Mouse (Mus musculus) hindbrain, embryonic 14.5 days (tissue): ENCODE measurements around the gene Mymx. TPM values are rescaled to one million over a fixed set of nuclear protein-coding genes. Genes with fewer than 3 reads are reported as not detected.

Experiments
- ATAC-seq: fragments of 200-750 bp; cut with Nextera tagmentation; 2 replicates; pipeline ENCODE4 v1.8.0; 2017; ENCODE audit warnings: moderate number of reproducible peaks, mild to moderate bottlenecking, moderate TSS enrichment, moderate library complexity; ENCODE audit not compliant: low FRiP score
- DNase-seq: peaks from one replicate; pipeline ENCODE4 v3.0.0-alpha.2; 2015; ENCODE audit warnings: low spot score
- H3K27ac ChIP-seq: fragments of 300-500 bp; sonication (generic); 2 replicates; pipeline ENCODE4 v1.5.1; 2014; ENCODE audit warnings: mild to moderate bottlenecking, moderate library complexity
- H3K27me3 ChIP-seq: fragments of 300-500 bp; sonication (generic); 2 replicates; pipeline ENCODE4 v1.6.1; 2014; ENCODE audit warnings: mild to moderate bottlenecking, low read length, mixed read lengths; ENCODE audit not compliant: control insufficient read depth, insufficient read depth
- H3K36me3 ChIP-seq: fragments of 300-500 bp; sonication (generic); replicated peaks from 2 replicates; pipeline ENCODE4 v1.6.1; 2014; ENCODE audit not compliant: control insufficient read depth, insufficient read depth
- H3K4me1 ChIP-seq: fragments of 300-500 bp; sonication (generic); replicated peaks from 2 replicates; pipeline ENCODE4 v1.6.1; 2014; ENCODE audit warnings: antibody characterized with exemption, low read length, mixed read lengths; ENCODE audit not compliant: control insufficient read depth, insufficient read depth
- H3K4me2 ChIP-seq: fragments of 300-500 bp; sonication (generic); replicated peaks from 2 replicates; pipeline ENCODE4 v1.6.1; 2014; ENCODE audit warnings: mild to moderate bottlenecking, moderate library complexity
- H3K4me3 ChIP-seq: fragments of 300-500 bp; sonication (generic); replicated peaks from 2 replicates; pipeline ENCODE4 v1.5.1; 2014; ENCODE audit warnings: mild to moderate bottlenecking, low read length
- H3K9ac ChIP-seq: fragments of 300-500 bp; sonication (generic); 2 replicates; pipeline ENCODE4 v1.6.1; 2014
- H3K9me3 ChIP-seq: fragments of 300-500 bp; sonication (generic); 2 replicates; pipeline ENCODE4 v1.6.1; 2016; ENCODE audit warnings: low read length; ENCODE audit not compliant: control insufficient read depth
- WGBS: fragments of 180-500 bp; shearing (Covaris S2); extraction: QIAGEN DNeasy Blood & Tissue Kit; methylation state at CpG from one replicate; pipeline ENCODE4 v1.1.7; 2014; 5-methylcytosine and 5-hydroxymethylcytosine counted together
- polyA plus RNA-seq: library from polyadenylated mRNA; unstranded; fragments of >200 nt; fragmentation: Nextera tagmentation; extraction: Ambion mirVana; gene quantifications from 2 replicates; pipeline ENCODE4 v1.2.1, GENCODE M21; 2014

Mymx gene
- not detected in 2 replicates for polyA plus RNA-seq

DNA sequence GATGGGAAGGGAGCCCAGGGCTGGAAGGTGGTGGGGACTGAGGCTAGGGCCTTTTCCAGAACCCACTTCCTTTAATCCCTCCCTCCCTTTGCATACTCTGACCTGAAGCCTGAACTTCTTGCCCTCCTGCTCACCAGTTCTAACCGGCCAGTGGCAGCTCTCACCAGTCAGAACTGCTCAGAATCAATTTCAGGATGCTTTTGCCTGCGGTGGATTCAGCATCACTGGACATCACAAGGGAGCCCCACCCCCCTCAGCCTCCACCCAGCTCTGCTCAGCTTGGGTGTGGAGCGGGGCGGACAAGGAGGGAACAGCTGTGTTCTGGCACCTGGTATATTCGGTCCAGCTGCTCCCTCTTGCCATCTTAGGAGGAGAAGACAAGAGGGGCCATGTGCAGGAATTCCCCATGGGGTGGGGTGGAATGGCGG lies at the start of gene Mymx:
Mymx (minus strand) TSS at position 226 of the 428 bp plus-strand sequence.
- ATAC-seq (no peak), DNase-seq (no peak)
- H3K4me3 ChIP-seq: no peak within 1 kb of the TSS
- no peaks in the 10 kb centered on the region for H3K36me3 ChIP-seq
- H3K4me1 ChIP-seq: peaks cover 8% of the 10 kb centered on the region
- 26% methylated on average over 6 of the region's 6 CpGs for WGBS
- no peak within 1 kb of the TSS for H3K27ac ChIP-seq
- 0 out of 2 replicates have a peak within 1 kb of the TSS, but pooled peaks have one; percentile 17 for H3K9ac ChIP-seq
- H3K4me2 ChIP-seq: no peak within 1 kb of the TSS
- peaks cover 32% of the 10 kb centered on the region for H3K27me3 ChIP-seq
- no peaks in the 10 kb centered on the region for H3K9me3 ChIP-seq

GRCm38 (mm10) chr17:45644185-45644584 lies 42.3 kb upstream of the Mymx start:
- H3K4me1 ChIP-seq: no peaks in the 10 kb centered on the region

GRCm38 (mm10) chr17:45642701-45643100 lies 40.8 kb upstream of the Mymx start:
- 21% methylated on average over 12 of the region's 12 CpGs for WGBS
- Histone ChIP-seq H3K4me1 (no peaks in the 10 kb centered on the region), H3K36me3 (no peaks in the 10 kb centered on the region), H3K27me3 (no peaks in the 10 kb centered on the region), H3K9me3 (no peaks in the 10 kb centered on the region), H3K4me2 (no peak overlapping the region), H3K9ac (no peak overlapping the region), H3K27ac (no peak overlapping the region), H3K4me3 (no peak overlapping the region)
- ATAC-seq (no peak; the same call in 1 of the 2 replicates), DNase-seq (peak; percentile 68)

More at GRCm38 (mm10) chr17:45644185-45644584, 42.3 kb upstream of the Mymx start:
- H3K9me3 ChIP-seq: no peaks in the 10 kb centered on the region
- H3K9ac ChIP-seq: no peak overlapping the region
- no peak overlapping the region for H3K4me3 ChIP-seq
- WGBS: 94% methylated on average over 4 of the region's 4 CpGs
- DNase-seq: no peak
- H3K27ac ChIP-seq: no peak overlapping the region
- no peaks in the 10 kb centered on the region for H3K36me3 ChIP-seq
- ATAC-seq: no peak
- no peak overlapping the region for H3K4me2 ChIP-seq
- H3K27me3 ChIP-seq: no peaks in the 10 kb centered on the region

GRCm38 (mm10) chr17:45641981-45642380 lies 40.1 kb upstream of the Mymx start:
- DNase-seq (no peak), ATAC-seq (no peak)
- Histone ChIP-seq H3K27ac (no peak overlapping the region), H3K9ac (no peak overlapping the region), H3K36me3 (no peaks in the 10 kb centered on the region), H3K4me1 (no peaks in the 10 kb centered on the region), H3K4me2 (no peak overlapping the region), H3K4me3 (no peak overlapping the region), H3K9me3 (no peaks in the 10 kb centered on the region), H3K27me3 (no peaks in the 10 kb centered on the region)
- WGBS: 93% methylated on average over 8 of the region's 8 CpGs

DNA sequence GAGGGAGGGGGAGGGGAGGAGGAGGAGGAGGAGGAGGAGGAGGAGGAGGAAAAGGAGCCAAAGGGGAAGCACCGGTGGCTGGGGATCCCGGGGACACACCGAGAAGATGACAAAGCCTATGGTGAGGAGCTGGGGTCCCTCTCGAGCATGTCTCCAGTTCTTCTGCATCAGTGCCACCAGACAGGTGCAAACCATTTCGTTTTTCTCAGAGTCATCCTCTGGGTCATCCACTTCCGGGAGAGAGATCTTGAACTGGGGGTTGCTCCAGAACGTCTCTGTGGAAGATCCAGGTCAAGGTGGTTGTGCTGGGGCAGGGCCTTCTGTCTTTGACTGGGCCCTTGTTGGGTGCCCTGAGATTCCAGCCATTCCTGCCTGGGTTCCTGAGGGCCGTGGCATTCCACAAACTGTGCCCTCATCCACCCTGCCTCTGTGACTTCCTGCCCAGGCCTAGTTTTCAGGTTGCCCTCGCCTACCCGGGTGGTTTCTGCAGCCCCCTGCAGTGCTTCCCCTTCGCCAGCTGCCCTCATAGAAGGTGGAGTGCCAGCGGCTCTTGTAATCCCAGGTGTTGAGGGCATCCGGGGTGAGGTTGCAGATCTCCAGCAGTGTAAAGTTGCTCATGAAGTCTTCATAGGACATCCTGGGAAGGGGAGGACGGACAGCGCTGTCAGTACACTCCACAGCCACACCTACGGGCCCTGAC lies 36.8 kb upstream of the Mymx start:
- Histone ChIP-seq H3K4me3 (no peak overlapping the region), H3K4me1 (no peaks in the 10 kb centered on the region), H3K4me2 (no peak overlapping the region), H3K27me3 (no peaks in the 10 kb centered on the region), H3K9ac (no peak overlapping the region), H3K27ac (no peak overlapping the region), H3K36me3 (no peaks in the 10 kb centered on the region), H3K9me3 (no peaks in the 10 kb centered on the region)
- ATAC-seq: no peak
- WGBS: 80% methylated on average over 16 of the region's 16 CpGs
- DNase-seq: no peak

DNA sequence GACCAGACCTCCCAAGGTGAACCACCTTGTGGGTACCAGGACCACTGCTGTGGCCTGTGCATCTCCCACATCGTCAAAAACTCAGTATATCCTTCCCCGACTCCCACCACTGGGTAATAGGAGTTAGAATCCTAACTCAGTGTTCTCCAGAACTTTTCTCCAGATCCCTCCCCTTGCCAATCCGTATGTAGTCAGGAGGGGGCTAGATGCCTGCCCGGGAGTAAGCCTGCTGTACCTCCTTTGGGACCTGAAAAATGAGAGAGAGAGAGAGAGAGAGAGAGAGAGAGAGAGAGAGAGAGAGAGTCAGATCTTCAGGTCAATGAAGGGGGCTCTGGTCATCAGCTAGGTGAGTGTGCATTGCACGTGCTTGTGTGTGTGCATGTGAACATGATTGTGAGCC lies 32.1 kb upstream of the Mymx start:
- H3K36me3 ChIP-seq: no peaks in the 10 kb centered on the region
- 88% methylated on average over 5 of the region's 5 CpGs for WGBS
- H3K4me1 ChIP-seq: peaks cover 10% of the 10 kb centered on the region
- no peak overlapping the region for H3K9ac ChIP-seq
- no peak overlapping the region for H3K4me3 ChIP-seq
- no peak for ATAC-seq
- H3K9me3 ChIP-seq: no peaks in the 10 kb centered on the region
- H3K27me3 ChIP-seq: no peaks in the 10 kb centered on the region
- H3K4me2 ChIP-seq: no peak overlapping the region
- H3K27ac ChIP-seq: no peak overlapping the region
- DNase-seq: no peak

DNA sequence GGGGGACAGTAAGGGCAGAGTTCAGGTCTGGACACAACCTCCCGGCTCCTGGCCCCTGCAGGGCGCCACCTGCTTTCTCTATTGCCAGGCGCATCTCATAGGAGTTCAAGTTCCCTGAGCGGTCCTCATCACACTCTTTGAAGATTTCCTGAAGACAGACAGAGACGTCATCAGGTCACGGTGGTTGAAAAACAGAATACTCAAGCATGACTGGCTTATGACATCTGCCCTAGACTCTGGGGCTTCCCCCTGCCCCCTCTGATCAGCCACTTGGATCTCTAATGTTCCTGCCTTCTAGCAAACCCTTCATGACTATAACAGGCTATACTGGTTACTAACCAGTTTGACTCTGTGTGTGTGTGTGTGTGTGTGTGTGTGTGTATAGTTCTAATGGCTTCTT lies 30.0 kb upstream of the Mymx start:
- peaks cover 10% of the 10 kb centered on the region for H3K4me1 ChIP-seq
- H3K9me3 ChIP-seq: no peaks in the 10 kb centered on the region
- no peak overlapping the region for H3K9ac ChIP-seq
- H3K36me3 ChIP-seq: no peaks in the 10 kb centered on the region
- no peaks in the 10 kb centered on the region for H3K27me3 ChIP-seq
- no peak for ATAC-seq
- no peak for DNase-seq
- H3K27ac ChIP-seq: no peak overlapping the region
- no peak overlapping the region for H3K4me2 ChIP-seq
- no peak overlapping the region for H3K4me3 ChIP-seq
- 85% methylated on average over 6 of the region's 6 CpGs for WGBS

GRCm38 (mm10) chr17:45630992-45631391 lies 29.1 kb upstream of the Mymx start:
- peaks cover 10% of the 10 kb centered on the region for H3K4me1 ChIP-seq
- no peaks in the 10 kb centered on the region for H3K27me3 ChIP-seq
- H3K9me3 ChIP-seq: no peaks in the 10 kb centered on the region
- peak overlapping the region; percentile 42; the same call in 1 of the 2 replicates for H3K4me3 ChIP-seq
- no peak for DNase-seq
- no peaks in the 10 kb centered on the region for H3K36me3 ChIP-seq
- peak overlapping the region; percentile 91 for H3K4me2 ChIP-seq
- peak overlapping the region; percentile 61 for H3K9ac ChIP-seq
- WGBS: 50% methylated on average over 3 of the region's 3 CpGs
- ATAC-seq: no peak
- peak overlapping the region; percentile 83; the same call in 1 of the 2 replicates for H3K27ac ChIP-seq

DNA sequence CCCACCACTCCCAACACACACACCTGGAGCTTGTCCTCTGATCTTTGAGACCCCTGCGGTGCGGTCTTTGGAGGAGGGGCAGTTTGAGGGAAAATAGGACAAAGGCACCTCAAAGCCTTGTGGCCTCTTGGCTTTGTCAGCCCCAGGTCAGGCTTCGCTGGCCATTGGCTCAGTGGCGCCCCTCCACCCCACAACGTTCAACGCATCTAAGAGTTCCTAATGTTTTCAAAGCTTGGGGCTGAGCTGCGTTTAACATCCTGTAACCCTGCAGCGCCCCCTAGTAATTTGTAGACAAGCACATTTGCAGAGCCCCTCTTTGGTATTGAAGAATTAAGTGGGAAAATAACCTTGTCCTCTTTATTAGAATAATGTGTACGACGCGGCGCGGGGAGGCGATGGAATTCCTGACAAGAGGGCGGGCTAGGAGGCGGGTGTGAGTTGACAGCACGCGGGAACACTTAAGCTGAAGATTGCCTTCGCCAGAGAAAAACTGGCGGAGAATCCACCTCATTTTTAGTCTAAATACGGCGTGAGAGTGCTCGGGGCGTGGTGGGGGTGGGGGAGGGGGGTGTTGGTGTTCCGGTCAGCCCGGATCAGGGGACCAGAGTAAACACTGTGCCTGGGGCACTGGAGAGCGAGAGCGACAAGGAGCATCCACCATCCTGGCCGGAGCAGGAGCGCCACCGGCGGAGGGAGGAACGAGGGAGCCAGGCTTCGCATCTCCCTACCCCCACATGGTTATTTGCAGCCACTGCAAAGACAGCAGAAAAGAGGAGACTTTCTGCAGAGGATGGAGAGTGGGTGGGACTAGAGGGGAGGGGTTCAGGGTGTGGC lies 28.2 kb upstream of the Mymx start:
- Histone ChIP-seq H3K9me3 (no peaks in the 10 kb centered on the region), H3K36me3 (no peaks in the 10 kb centered on the region), H3K4me1 (peaks cover 10% of the 10 kb centered on the region), H3K27ac (peak overlapping the region; percentile 83), H3K4me2 (peak overlapping the region; percentile 91), H3K4me3 (peak overlapping the region; percentile 42), H3K27me3 (no peaks in the 10 kb centered on the region), H3K9ac (peak overlapping the region; percentile 61)
- DNase-seq (peak; percentile 78), ATAC-seq (peak; percentile 85)
- WGBS: 3% methylated on average over 34 of the region's 34 CpGs
